Mouse (Mus musculus) lung, embryonic 16.5 days (tissue): ENCODE results near the gene Cldn10. TPM values are rescaled to one million over a fixed set of nuclear protein-coding genes. Genes with fewer than 3 reads are reported as not detected.

Experiments
- ATAC-seq: fragments of 200-750 bp; cut with Nextera tagmentation; 2 replicates; pipeline ENCODE4 v1.8.0; 2017; ENCODE audit warnings: low read depth, mild to moderate bottlenecking, moderate library complexity
- H3K27ac ChIP-seq: fragments of 300-500 bp; sonication (generic); 2 replicates; pipeline ENCODE4 v1.5.1; 2014; ENCODE audit warnings: mild to moderate bottlenecking, control low read depth, low read length
- H3K27me3 ChIP-seq: fragments of 300-500 bp; sonication (generic); 2 replicates; pipeline ENCODE4 v1.6.1; 2014; ENCODE audit warnings: low read depth, low read length, mixed read lengths; ENCODE audit not compliant: control insufficient read depth, insufficient read depth
- H3K36me3 ChIP-seq: fragments of 300-500 bp; sonication (generic); 2 replicates; pipeline ENCODE4 v1.6.1; 2014; ENCODE audit warnings: low read length; ENCODE audit not compliant: control insufficient read depth, insufficient read depth
- H3K4me1 ChIP-seq: fragments of 300-500 bp; sonication (generic); replicated peaks from 2 replicates; pipeline ENCODE4 v1.6.1; 2014; ENCODE audit warnings: low read length, mixed read lengths; ENCODE audit not compliant: control insufficient read depth, insufficient read depth
- H3K4me2 ChIP-seq: fragments of 300-500 bp; sonication (generic); 2 replicates; pipeline ENCODE4 v1.6.1; 2014; ENCODE audit warnings: low read depth, low read length, control low read depth
- H3K4me3 ChIP-seq: fragments of 300-500 bp; sonication (generic); 2 replicates; pipeline ENCODE4 v1.5.1; 2014; ENCODE audit warnings: mild to moderate bottlenecking, low read length, control low read depth
- H3K9ac ChIP-seq: fragments of 300-500 bp; sonication (generic); 2 replicates; pipeline ENCODE4 v1.6.1; 2014; ENCODE audit warnings: low read length, control low read depth
- H3K9me3 ChIP-seq: fragments of 300-500 bp; sonication (generic); 2 replicates; pipeline ENCODE4 v1.6.1; 2016; ENCODE audit warnings: low read length; ENCODE audit not compliant: control insufficient read depth
- WGBS: fragments of 180-500 bp; shearing (Covaris S2); extraction: QIAGEN DNeasy Blood & Tissue Kit; methylation state at CpG from one replicate; pipeline ENCODE4 v1.1.7; 2014; 5-methylcytosine and 5-hydroxymethylcytosine counted together
- polyA plus RNA-seq: library from polyadenylated mRNA; unstranded; fragments of >200 nt; fragmentation: Nextera tagmentation; extraction: Ambion mirVana; gene quantifications from 2 replicates; pipeline ENCODE4 v1.2.1, GENCODE M21; 2015

The Cldn10 gene
- 83.5 and 94.0 TPM in 2 replicates for polyA plus RNA-seq

DNA sequence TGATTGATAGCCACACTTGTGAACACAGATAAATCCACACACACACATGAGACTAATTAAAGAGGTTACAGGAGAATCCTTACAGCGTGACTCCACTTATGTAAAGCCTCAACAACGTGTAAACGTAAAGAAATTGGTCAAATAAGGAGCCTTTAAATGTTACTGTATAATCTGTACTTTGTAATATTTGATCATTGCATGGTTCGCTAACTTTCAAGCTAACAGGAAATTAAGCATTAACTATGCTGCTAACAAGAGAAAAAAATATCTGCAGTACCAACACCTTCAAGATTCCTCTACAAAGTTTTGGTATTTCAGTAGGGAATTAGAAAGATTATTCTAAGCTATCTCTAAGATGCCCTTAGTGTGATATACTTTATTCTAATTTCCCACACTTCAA lies at the start of gene Cldn10:
Gene Cldn10, plus strand, starts transcription at position 288 of the 400 bp plus-strand sequence.
- WGBS, result 66% methylated on average over 4 of the region's 4 CpGs
- Histone ChIP-seq H3K4me2 (no peak within 1 kb of the TSS), H3K9me3 (no peaks in the 10 kb centered on the region), H3K27ac (no peak within 1 kb of the TSS), H3K4me3 (no peak within 1 kb of the TSS), H3K36me3 (no peaks in the 10 kb centered on the region), H3K4me1 (no peaks in the 10 kb centered on the region), H3K9ac (no peak within 1 kb of the TSS), H3K27me3 (no peaks in the 10 kb centered on the region)
- no peak for ATAC-seq

- Histone ChIP-seq H3K4me3 (no peak overlapping the region), H3K27ac (no peak overlapping the region), H3K9ac (no peak overlapping the region), H3K4me2 (no peak overlapping the region), H3K36me3 (no peaks in the 10 kb centered on the region), H3K4me1 (no peaks in the 10 kb centered on the region), H3K9me3 (peaks cover 2% of the 10 kb centered on the region; the same call in 1 of the 2 replicates), H3K27me3 (no peaks in the 10 kb centered on the region)
- ATAC-seq, result no peak
Measured at GRCm38 (mm10) chr14:118741780-118742179, 45.9 kb upstream of the Cldn10 start.

DNA sequence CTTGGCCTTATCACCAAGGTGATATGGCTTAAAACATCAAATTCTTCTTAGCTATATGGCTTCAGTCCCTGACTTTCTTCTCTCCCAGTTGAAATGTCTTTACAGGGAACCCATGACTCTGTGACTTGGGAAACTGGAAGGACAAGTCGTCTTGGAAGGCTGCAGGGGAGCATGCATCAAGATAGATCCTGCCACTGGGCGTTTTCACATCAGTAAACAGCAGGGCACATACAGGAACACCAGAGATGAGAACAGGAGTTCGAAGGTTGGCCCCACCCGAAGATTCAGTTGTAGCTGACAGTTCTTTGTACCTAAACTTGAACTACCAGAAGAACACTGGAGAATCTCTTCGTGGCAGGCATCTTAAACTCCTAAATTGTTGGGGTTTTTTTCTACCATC lies 44.8 kb upstream of the Cldn10 start:
- Histone ChIP-seq H3K27me3 (no peaks in the 10 kb centered on the region), H3K4me1 (no peaks in the 10 kb centered on the region), H3K4me2 (no peak overlapping the region), H3K27ac (no peak overlapping the region), H3K36me3 (no peaks in the 10 kb centered on the region), H3K4me3 (no peak overlapping the region), H3K9ac (no peak overlapping the region), H3K9me3 (peaks cover 2% of the 10 kb centered on the region; the same call in 1 of the 2 replicates)
- no peak for ATAC-seq
- WGBS, result 66% methylated on average over 5 of the region's 5 CpGs

GRCm38 (mm10) chr14:118749068-118749467 lies 38.6 kb upstream of the Cldn10 start:
- 60% methylated on average over 2 of the region's 2 CpGs for WGBS
- Histone ChIP-seq H3K4me3 (no peak overlapping the region), H3K27me3 (no peaks in the 10 kb centered on the region), H3K9me3 (no peaks in the 10 kb centered on the region), H3K4me2 (no peak overlapping the region), H3K27ac (no peak overlapping the region), H3K4me1 (no peaks in the 10 kb centered on the region), H3K36me3 (no peaks in the 10 kb centered on the region), H3K9ac (no peak overlapping the region)
- ATAC-seq, result no peak

DNA sequence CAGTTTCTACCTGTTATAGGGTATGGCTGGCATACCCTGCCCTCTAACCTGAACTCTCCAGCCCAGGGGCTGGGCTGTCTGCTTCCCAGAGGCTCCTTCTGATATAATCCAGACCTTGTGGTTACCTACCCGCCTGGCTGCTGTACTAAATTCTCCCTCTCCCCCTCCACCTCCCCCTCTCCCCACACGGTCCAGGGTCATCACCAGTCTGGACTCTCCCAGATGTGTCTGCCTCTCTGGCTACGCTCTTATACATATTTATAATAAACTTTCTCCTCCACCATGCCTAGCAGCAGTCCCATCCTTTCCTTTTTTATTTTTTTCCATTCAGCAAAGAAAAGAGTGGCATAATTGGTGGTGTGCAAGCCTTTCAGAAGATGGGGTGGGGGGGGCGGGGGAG lies 38.0 kb upstream of the Cldn10 start:
- H3K9me3 ChIP-seq, result no peaks in the 10 kb centered on the region
- no peak overlapping the region for H3K27ac ChIP-seq
- H3K27me3 ChIP-seq, result no peaks in the 10 kb centered on the region
- no peak overlapping the region for H3K4me2 ChIP-seq
- 46% methylated on average over 4 of the region's 4 CpGs for WGBS
- no peak for ATAC-seq
- no peaks in the 10 kb centered on the region for H3K36me3 ChIP-seq
- no peaks in the 10 kb centered on the region for H3K4me1 ChIP-seq
- no peak overlapping the region for H3K4me3 ChIP-seq
- no peak overlapping the region for H3K9ac ChIP-seq

GRCm38 (mm10) chr14:118750505-118751192 lies 37.1 kb upstream of the Cldn10 start:
- WGBS, result 73% methylated on average over 6 of the region's 6 CpGs
- H3K4me3 ChIP-seq, result no peak overlapping the region
- H3K9ac ChIP-seq, result no peak overlapping the region
- H3K4me1 ChIP-seq, result no peaks in the 10 kb centered on the region
- no peak for ATAC-seq
- no peaks in the 10 kb centered on the region for H3K27me3 ChIP-seq
- H3K36me3 ChIP-seq, result no peaks in the 10 kb centered on the region
- H3K4me2 ChIP-seq, result no peak overlapping the region
- H3K27ac ChIP-seq, result no peak overlapping the region
- H3K9me3 ChIP-seq, result no peaks in the 10 kb centered on the region

DNA sequence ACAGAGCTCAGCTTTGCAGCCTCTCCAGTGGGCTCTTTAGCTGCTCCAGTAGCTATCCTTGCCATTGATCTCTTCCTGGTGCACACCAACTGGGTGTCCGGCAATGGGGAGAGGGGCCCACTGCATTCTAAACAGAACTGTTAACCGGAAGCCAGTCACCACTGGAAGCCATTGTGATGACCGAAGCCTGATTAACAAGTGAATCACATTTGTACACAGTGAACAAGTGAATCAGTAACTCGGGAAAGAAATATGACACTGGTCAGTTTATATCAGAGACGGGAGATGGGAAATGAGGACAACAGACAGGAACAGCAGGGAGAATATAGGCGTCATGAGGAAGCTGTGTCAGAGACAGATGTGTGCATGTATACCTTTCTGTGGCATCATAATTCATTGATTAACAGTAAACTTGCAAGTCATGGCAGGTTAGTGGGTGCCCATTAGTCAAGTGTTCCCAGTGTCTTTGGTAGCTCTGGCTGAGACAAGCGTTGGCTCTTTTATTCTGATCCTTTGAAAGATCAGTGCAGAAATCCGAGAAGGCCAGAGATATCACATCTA lies 36.4 kb upstream of the Cldn10 start:
- WGBS, result 68% methylated on average over 8 of the region's 8 CpGs
- Histone ChIP-seq H3K27ac (no peak overlapping the region), H3K4me2 (no peak overlapping the region), H3K9ac (no peak overlapping the region), H3K4me3 (no peak overlapping the region), H3K9me3 (no peaks in the 10 kb centered on the region), H3K4me1 (no peaks in the 10 kb centered on the region), H3K27me3 (no peaks in the 10 kb centered on the region), H3K36me3 (no peaks in the 10 kb centered on the region)
- ATAC-seq, result no peak

DNA sequence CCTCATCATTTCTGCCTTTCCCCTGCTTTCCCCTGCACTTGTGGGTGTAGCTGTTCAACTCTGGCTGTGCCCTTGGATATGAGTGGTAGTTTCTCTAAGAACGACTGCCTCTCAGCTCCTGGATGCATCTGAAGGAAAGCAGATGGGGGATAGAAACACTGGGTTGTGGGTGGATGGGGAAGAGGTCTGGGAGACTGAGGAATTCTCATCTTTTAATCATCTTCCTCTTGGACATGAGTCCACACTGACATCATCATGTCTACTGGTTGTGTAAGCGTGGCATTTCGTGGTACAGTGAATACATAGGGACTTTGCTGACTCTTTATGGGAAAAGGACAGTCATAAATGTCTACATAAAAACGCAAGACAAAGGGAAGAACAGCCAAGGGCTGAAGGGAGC lies 31.7 kb upstream of the Cldn10 start:
- H3K36me3 ChIP-seq, result no peaks in the 10 kb centered on the region
- no peak for ATAC-seq
- no peak overlapping the region for H3K27ac ChIP-seq
- H3K4me3 ChIP-seq, result no peak overlapping the region
- no peaks in the 10 kb centered on the region for H3K4me1 ChIP-seq
- H3K9ac ChIP-seq, result no peak overlapping the region
- no peak overlapping the region for H3K4me2 ChIP-seq
- 78% methylated on average over 4 of the region's 4 CpGs for WGBS
- H3K27me3 ChIP-seq, result no peaks in the 10 kb centered on the region
- no peaks in the 10 kb centered on the region for H3K9me3 ChIP-seq

DNA sequence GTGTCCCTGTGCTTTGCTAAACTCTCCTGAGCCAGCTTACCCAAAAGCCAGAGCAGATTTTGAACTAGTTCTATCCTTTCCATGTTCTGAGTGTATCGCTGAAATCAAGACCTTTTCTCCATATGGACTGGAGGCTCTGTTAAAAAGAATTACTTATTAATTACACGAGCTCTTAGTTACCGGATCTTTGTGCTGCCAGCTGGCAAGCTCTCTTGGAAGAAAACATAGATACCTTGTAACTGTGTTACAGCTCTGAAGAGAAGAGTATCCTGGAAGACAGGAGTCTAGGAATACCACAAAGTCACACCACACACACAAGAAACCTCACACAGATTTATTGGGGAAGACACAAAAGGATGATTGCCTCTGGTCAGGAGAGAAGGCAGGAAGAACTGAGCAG lies 31.1 kb upstream of the Cldn10 start:
- Histone ChIP-seq H3K9me3 (no peaks in the 10 kb centered on the region), H3K4me1 (no peaks in the 10 kb centered on the region), H3K27ac (no peak overlapping the region), H3K27me3 (no peaks in the 10 kb centered on the region), H3K9ac (no peak overlapping the region), H3K36me3 (no peaks in the 10 kb centered on the region), H3K4me2 (no peak overlapping the region), H3K4me3 (no peak overlapping the region)
- no peak for ATAC-seq
- 64% methylated on average over 3 of the region's 3 CpGs for WGBS
